Mouse (Mus musculus): ENCODE measurements around the gene Comt.

DNA sequence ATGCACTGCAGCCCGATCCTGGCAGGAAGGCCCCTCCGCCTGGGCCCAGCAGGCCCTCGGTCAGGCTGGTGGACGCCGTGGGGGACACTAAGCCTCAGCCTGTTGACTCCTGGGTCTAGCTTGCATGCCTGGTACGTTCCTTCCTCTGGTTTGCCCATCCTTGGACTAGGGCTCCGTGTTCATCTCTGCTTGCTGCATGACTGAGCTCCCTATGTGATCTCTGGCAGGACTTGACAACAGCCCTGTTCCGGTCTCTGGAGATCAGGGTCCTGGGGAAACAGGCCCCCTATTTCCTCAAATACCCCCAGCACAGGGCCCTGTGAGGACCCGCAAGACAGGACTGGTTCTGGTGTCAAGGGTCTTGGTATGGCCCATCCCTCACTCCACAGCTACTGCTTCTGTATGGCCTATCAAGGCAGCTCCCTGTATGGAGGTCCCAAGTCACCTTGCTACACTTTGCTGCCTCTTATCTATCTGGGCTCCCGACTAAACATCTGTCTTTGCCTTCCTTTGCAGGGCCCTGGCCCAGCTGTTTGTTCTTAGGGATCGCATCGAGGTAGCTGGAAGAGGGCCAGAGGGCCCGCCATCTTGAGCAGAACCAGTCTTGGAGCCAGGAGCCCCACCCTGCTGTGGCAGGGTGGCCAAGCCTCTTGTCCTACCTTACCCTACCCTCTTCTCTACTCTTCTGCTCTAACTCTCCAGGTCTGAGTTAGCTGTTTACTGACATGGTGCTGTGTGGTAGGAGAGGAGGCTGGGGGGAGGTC lies 21.4 kb downstream of the Comt start:
- no peak for TF ChIP-seq CTCF (IDR thresholded peaks at IDR 0.05; ENCODE audit: control insufficient read depth, insufficient read depth, insufficient read length)
- TF ChIP-seq CEBPB (IDR thresholded peaks at IDR 0.05; ENCODE audit: low read depth), result no peak
- TF ChIP-seq MAX (IDR thresholded peaks at IDR 0.05), result no peak
- no peak for TF ChIP-seq MYOG (IDR thresholded peaks at IDR 0.05; ENCODE audit: control insufficient read depth, extremely low read depth, insufficient read length)
- TF ChIP-seq MYOD1 (IDR thresholded peaks at IDR 0.05; ENCODE audit: control insufficient read depth, insufficient read length, low read depth), result no peak

Data from C2C12 (cell line).